Mouse (Mus musculus): Measurements from ENCODE around the gene Gm20708. TPM values are rescaled to one million over a fixed set of nuclear protein-coding genes. Genes with fewer than 3 reads are reported as not detected.

The Gm20708 gene
- polyA plus RNA-seq, 1 experiment, result not detected

DNA sequence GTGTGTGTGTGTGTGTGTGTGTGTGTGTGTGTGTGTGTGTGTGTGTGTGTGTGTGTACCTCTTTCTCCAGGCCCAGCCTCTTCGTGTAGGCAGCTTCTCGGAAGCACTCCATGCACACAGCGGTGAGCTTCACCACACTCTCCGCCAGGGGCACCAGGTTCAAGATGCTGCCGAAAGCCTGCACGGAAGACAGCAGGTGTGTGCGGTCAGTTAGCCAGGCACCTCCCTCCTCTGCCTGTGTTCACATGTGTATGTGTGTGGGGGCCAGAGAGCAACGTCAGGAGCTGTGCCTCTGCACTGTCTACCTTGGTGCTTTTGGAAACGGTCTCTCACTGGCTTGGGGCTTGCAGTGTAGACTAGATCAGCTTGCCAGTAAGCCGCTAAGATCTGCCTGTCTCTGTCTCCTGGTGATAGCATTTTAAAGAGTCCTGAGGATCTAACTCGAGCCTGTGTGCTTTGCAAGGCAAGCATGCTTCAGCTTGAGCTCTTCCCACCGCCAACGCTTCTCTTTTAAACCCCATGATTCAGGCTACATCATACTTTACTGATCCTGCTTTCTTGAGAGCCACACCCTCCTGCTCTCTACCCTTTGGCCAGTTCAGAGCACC is 7.0 kb downstream of the Gm20708 start:
- H3K4me1 ChIP-seq (ENCODE audit: control insufficient read depth, insufficient read depth, low read length), result peaks cover 4% of the 10 kb centered on the region
- WGBS, result 93% methylated on average over 13 of the region's 13 CpGs
- TF ChIP-seq POLR2A (IDR thresholded peaks at IDR 0.05; ENCODE audit: insufficient read depth, low read depth, low read length), result no peak
- no peak for TF ChIP-seq CTCF (IDR thresholded peaks at IDR 0.05; ENCODE audit: insufficient read depth, low read depth, low read length)

DNA sequence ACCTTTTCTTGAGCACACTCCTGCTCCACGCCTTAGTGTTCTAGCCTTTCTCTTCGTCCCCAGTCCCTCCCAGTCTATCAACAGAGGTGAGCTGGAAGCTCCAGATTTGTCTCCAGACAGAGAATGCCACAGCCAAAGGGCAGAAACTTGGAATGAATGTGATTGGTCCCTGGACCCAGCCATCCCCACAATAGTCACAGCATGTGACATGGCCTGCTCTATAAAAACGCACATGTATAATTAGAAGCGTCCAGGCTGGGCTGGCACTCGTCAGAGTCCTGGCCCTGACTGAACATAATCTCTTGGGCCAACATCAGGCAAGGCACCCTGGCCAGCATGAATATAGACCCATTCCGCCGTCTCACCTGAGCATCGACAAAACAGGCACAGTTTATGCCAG is 9.6 kb downstream of the Gm20708 start:
- 63% methylated on average over 8 of the region's 8 CpGs for WGBS

More for the DNA sequence above, 7.0 kb downstream of the Gm20708 start:
- no peak overlapping the region for H3K4me3 ChIP-seq (ENCODE audit: insufficient read depth, low read depth, low read length)
- H3K27ac ChIP-seq (ENCODE audit: insufficient read depth, low read depth, low read length), result no peak overlapping the region

DNA sequence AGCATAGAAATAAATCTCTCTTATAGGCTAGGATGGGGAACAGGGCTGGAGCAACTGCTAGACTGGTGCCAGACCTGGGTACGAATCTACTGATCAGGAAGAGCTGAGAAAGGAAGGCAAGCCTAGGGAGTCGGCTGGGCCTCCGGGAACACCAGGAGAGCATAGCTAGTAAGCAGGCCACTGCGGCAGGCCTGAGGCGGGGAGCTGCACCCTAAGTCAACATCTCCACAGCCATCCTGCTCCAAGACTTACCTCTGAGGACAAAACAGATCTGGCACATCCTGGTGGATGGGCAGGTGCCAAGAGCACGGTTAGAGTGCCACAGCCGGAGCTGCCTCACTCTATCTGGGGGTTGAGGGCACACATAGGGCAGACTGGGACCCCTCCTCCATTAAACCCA is 10.7 kb downstream of the Gm20708 start:
- Histone ChIP-seq H3K4me3 (ENCODE audit: insufficient read depth, low read depth, low read length) (no peak overlapping the region), H3K27ac (ENCODE audit: insufficient read depth, low read depth, low read length) (no peak overlapping the region), H3K4me1 (ENCODE audit: control insufficient read depth, insufficient read depth, low read length) (peaks cover 7% of the 10 kb centered on the region)
- WGBS, result 96% methylated on average over 7 of the region's 7 CpGs
- TF ChIP-seq CTCF (IDR thresholded peaks at IDR 0.05; ENCODE audit: insufficient read depth, low read depth, low read length) (no peak), POLR2A (IDR thresholded peaks at IDR 0.05; ENCODE audit: insufficient read depth, low read depth, low read length) (no peak)

More for the DNA sequence above, 9.6 kb downstream of the Gm20708 start:
- TF ChIP-seq POLR2A (IDR thresholded peaks at IDR 0.05; ENCODE audit: insufficient read depth, low read depth, low read length), result no peak
- no peak for TF ChIP-seq CTCF (IDR thresholded peaks at IDR 0.05; ENCODE audit: insufficient read depth, low read depth, low read length)
- H3K27ac ChIP-seq (ENCODE audit: insufficient read depth, low read depth, low read length), result no peak overlapping the region
- peaks cover 4% of the 10 kb centered on the region for H3K4me1 ChIP-seq (ENCODE audit: control insufficient read depth, insufficient read depth, low read length)
- H3K4me3 ChIP-seq (ENCODE audit: insufficient read depth, low read depth, low read length), result no peak overlapping the region

DNA sequence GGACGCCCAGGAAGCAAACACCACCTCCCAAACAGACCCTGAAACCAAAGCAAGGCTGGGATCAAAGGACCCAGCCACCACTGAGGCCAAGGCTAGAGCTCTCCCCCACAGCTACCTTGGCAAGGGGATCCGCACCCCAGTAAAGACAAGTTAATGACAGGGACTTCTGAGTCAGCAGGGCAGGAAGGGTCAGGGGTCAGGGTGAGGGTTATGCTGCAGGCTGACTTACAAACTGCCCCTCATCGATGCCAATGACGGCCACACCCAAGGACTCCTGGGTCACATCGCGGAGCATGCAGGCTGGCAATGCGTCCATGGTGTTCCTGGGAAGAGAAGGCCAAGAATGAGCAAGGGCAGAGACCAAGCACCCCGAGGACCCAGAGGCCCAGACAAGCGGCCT is 12.4 kb downstream of the Gm20708 start:
- Histone ChIP-seq H3K4me3 (ENCODE audit: insufficient read depth, low read depth, low read length) (no peak overlapping the region), H3K4me1 (ENCODE audit: control insufficient read depth, insufficient read depth, low read length) (peaks cover 14% of the 10 kb centered on the region)
- 95% methylated on average over 9 of the region's 9 CpGs for WGBS

DNA sequence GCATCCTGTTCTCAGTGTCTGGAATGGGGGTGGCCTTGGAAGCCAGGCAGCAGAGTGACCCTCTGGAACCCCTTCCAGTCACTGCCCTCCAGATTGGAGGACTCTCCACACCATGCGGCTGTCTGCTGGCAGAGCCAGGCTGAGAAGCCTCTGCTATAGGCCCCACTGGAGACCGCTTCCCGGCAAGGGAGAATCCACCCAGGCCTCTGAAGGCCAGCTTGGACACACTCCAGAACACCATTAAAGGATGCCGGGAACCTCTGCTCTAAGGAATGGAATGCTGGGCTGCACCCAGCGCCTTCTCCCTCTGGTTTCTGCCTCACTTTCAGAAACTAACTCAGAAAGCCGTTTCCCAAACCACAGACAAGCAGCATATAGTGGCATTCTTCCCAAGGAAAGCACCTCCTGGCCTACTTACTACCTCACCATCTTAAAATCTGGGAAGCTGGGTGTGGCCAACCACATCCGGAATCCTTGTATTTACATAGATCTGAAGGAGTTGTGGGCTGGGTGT is 13.3 kb downstream of the Gm20708 start:
- Histone ChIP-seq H3K4me1 (ENCODE audit: control insufficient read depth, insufficient read depth, low read length) (peaks cover 14% of the 10 kb centered on the region), H3K27ac (ENCODE audit: insufficient read depth, low read depth, low read length) (no peak overlapping the region), H3K4me3 (ENCODE audit: insufficient read depth, low read depth, low read length) (no peak overlapping the region)
- TF ChIP-seq POLR2A (IDR thresholded peaks at IDR 0.05; ENCODE audit: insufficient read depth, low read depth, low read length) (no peak), CTCF (IDR thresholded peaks at IDR 0.05; ENCODE audit: insufficient read depth, low read depth, low read length) (no peak)
- WGBS, result 79% methylated on average over 7 of the region's 7 CpGs

More for the DNA sequence above, 12.4 kb downstream of the Gm20708 start:
- TF ChIP-seq CTCF (IDR thresholded peaks at IDR 0.05; ENCODE audit: insufficient read depth, low read depth, low read length), result no peak
- no peak for TF ChIP-seq POLR2A (IDR thresholded peaks at IDR 0.05; ENCODE audit: insufficient read depth, low read depth, low read length)
- H3K27ac ChIP-seq (ENCODE audit: insufficient read depth, low read depth, low read length), result no peak overlapping the region

DNA sequence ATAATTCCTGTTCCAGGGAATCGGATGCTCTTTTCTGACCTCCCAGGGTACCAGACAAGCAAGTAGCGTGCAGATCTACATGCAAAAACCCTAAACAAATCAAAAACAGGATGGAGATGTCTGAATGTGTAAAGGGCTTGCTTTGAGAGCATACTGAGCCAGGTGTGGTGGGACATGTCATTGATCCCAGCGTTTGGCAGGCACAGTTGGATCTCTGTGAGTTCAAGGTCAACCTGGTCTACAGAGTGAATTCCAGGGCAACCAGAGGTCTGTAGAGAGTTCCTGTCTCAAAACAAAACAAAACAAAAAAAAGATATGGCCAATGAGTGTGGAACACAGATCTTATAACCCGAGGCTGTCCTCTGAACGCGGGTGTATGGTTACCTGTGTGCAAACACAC is 13.9 kb downstream of the Gm20708 start:
- 92% methylated on average over 6 of the region's 6 CpGs for WGBS

DNA sequence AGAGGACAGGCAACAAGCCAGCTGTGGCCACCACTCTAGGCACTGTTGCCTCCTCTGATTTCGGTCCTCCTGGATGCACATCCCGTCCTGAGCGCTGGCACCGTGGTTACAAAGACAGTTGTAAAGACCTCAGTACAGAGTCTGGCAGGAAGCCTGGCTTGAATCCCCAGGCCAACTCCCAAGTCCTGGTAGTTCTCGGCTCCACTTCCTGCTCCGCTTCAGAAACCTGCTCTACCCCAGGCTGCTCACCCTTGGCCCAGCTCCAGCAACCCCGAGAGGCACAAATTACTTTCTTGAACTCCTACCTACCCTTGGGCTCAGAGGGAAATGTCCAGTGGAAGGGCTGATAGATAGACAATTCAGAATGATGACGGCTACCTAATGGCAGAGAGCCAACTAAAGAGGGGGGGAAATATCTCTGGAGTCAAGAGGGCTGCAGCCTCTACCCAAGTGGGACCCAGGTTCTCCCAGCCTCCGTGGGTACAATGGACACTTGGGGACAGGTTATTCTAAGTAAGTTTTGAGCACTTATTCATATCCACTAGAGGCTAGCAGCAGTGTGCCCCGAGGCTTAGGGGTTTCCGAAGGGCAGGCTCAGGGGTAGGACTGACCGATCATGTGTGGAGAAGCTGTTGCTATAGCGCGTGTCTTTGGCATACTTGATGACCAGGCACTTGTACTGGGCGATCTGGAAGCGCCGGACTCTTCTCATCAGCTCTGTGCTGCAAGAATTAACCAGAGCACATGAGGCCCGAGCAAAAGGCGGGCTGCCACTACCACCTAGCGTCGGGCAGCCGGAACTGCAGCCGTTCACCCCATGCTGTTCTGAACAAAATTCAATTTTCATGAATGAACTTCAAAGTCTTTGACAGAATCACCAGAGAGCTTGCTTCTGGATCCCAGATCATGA is 14.8 kb downstream of the Gm20708 start:
- peak; percentile 95 for TF ChIP-seq CTCF (IDR thresholded peaks at IDR 0.05; ENCODE audit: insufficient read depth, low read depth, low read length)
- no peak for TF ChIP-seq POLR2A (IDR thresholded peaks at IDR 0.05; ENCODE audit: insufficient read depth, low read depth, low read length)
- Histone ChIP-seq H3K4me1 (ENCODE audit: control insufficient read depth, insufficient read depth, low read length) (peaks cover 16% of the 10 kb centered on the region), H3K27ac (ENCODE audit: insufficient read depth, low read depth, low read length) (no peak overlapping the region), H3K4me3 (ENCODE audit: insufficient read depth, low read depth, low read length) (no peak overlapping the region)
- 9% methylated on average over 23 of the region's 23 CpGs for WGBS

More for the DNA sequence above, 13.9 kb downstream of the Gm20708 start:
- no peak overlapping the region for H3K27ac ChIP-seq (ENCODE audit: insufficient read depth, low read depth, low read length)
- TF ChIP-seq POLR2A (IDR thresholded peaks at IDR 0.05; ENCODE audit: insufficient read depth, low read depth, low read length), result no peak
- TF ChIP-seq CTCF (IDR thresholded peaks at IDR 0.05; ENCODE audit: insufficient read depth, low read depth, low read length), result no peak
- H3K4me3 ChIP-seq (ENCODE audit: insufficient read depth, low read depth, low read length), result no peak overlapping the region
- H3K4me1 ChIP-seq (ENCODE audit: control insufficient read depth, insufficient read depth, low read length), result peaks cover 14% of the 10 kb centered on the region

DNA sequence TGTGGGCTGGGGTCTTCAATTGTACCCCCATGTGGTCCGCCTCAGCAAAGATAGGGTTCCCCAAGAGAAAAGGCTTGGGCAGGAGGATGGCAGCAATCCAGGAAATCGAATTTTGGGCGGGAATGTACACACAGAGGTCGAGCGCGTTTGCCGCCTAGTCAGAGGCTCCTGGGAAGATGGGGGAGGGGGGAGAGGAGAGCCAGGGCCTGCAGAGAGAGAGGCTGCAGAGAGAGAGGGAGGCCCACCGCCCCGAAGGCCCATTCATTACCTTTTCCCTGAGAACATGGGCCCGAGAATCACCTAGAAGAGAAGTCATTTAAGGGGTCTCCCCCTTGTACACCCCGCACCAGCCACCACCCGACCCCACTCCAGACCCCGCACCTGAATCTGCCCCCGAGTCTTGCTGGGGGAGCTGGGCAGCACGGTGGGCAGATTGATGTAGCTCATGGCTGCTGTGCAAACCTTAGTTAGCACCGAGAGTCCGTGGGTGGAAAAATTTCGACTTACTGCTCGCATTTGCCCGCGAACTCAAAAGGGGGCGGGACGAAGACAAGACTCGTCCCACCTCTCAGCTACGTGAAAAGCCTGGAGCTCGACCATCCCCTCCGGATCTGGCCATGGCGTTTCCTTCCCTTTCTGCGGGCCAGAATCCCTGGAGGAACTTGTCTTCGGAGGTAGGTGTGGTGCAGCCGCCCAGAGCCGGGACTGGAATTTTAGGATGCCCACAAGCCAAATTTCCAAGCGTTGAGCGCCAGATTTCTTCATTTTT is 16.0 kb downstream of the Gm20708 start, which contains the start of the genes Afmid and Tk1:
TSS of gene Afmid (plus strand) at position 592 of the 769 bp plus-strand sequence.
TSS of gene Tk1 (minus strand) at position 760 of the 769 bp plus-strand sequence.
- Histone ChIP-seq H3K27ac (ENCODE audit: insufficient read depth, low read depth, low read length) (no peak within 1 kb of the TSS), H3K4me3 (ENCODE audit: insufficient read depth, low read depth, low read length) (peak within 1 kb of the TSS; percentile 12), H3K4me1 (ENCODE audit: control insufficient read depth, insufficient read depth, low read length) (peaks cover 15% of the 10 kb centered on the region)
- no peak for TF ChIP-seq CTCF (IDR thresholded peaks at IDR 0.05; ENCODE audit: insufficient read depth, low read depth, low read length)
- no peak for TF ChIP-seq POLR2A (IDR thresholded peaks at IDR 0.05; ENCODE audit: insufficient read depth, low read depth, low read length)
- WGBS, result 2% methylated on average over 34 of the region's 34 CpGs
